Mouse (Mus musculus) heart, embryonic 10.5 days (tissue): Measurements from ENCODE around the gene Chrng. TPM values are rescaled to one million over a fixed set of nuclear protein-coding genes. Genes with fewer than 3 reads are reported as not detected.
A peak's percentile ranks its signal among the peaks of the same experiment; 100 is the strongest.

Experiments used
- DNase-seq: peaks from one replicate; pipeline ENCODE4 v3.0.0-alpha.2; 2017; ENCODE audit warnings: low spot score
- H3K27ac ChIP-seq: fragments of 300-500 bp; sonication (generic); 2 replicates; pipeline ENCODE4 v1.5.1; 2016; ENCODE audit warnings: mild to moderate bottlenecking
- H3K27me3 ChIP-seq: fragments of 300-500 bp; sonication (generic); 2 replicates; pipeline ENCODE4 v1.6.1; 2016; ENCODE audit warnings: mild to moderate bottlenecking; ENCODE audit not compliant: poor library complexity, insufficient read depth, severe bottlenecking
- H3K36me3 ChIP-seq: fragments of 300-500 bp; sonication (generic); 2 replicates; pipeline ENCODE4 v1.6.1; 2016; ENCODE audit warnings: mild to moderate bottlenecking, moderate library complexity
- H3K4me1 ChIP-seq: fragments of 300-500 bp; sonication (generic); 2 replicates; pipeline ENCODE4 v1.6.1; 2016; ENCODE audit warnings: mild to moderate bottlenecking
- H3K4me3 ChIP-seq: fragments of 300-500 bp; sonication (generic); 2 replicates; pipeline ENCODE4 v1.5.1; 2016; ENCODE audit warnings: mild to moderate bottlenecking, moderate library complexity
- H3K9me3 ChIP-seq: fragments of 300-500 bp; sonication (generic); 2 replicates; pipeline ENCODE4 v1.6.1; 2016; ENCODE audit warnings: mild to moderate bottlenecking, moderate library complexity
- WGBS: fragments of 180-500 bp; shearing (Covaris S2); methylation state at CpG from one replicate; pipeline ENCODE4 v1.1.7; 2016; 5-methylcytosine and 5-hydroxymethylcytosine counted together
- polyA plus RNA-seq: library from polyadenylated mRNA; unstranded; fragments of >200 nt; fragmentation: Nextera tagmentation; extraction: Ambion mirVana; gene quantifications from 2 replicates; pipeline ENCODE4 v1.2.1, GENCODE M21; 2016

Chrng gene
- polyA plus RNA-seq, 1 experiment from 2014 or later = 0.34 TPM

DNA sequence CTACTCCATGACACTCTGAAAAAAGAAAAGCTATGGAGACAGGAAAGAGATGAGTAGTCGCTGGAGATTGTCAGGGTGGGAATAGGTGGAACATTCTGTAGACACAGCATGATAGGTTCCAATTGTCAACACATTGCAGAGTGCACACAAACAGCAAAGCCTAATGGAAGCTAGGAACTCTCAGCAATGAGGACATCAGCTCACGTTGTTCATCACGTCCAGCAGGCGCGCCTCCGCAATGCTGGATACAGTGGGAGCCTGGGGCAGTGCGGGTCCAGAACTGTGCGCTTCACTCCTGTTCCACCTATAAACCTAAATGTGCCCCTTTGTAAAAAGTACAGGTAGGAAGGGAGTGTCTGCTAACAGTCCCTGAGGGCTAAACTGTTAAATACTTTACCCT, 38.6 kb downstream of the Chrng start:
- H3K9me3 ChIP-seq = no peaks in the 10 kb centered on the region
- no peaks in the 10 kb centered on the region for H3K27me3 ChIP-seq
- no peak for DNase-seq
- 88% methylated on average over 8 of the region's 8 CpGs for WGBS
- no peak overlapping the region for H3K4me3 ChIP-seq
- peaks cover 12% of the 10 kb centered on the region for H3K36me3 ChIP-seq
- no peak overlapping the region for H3K27ac ChIP-seq
- H3K4me1 ChIP-seq = peaks cover 12% of the 10 kb centered on the region; the same call in 1 of the 2 replicates

DNA sequence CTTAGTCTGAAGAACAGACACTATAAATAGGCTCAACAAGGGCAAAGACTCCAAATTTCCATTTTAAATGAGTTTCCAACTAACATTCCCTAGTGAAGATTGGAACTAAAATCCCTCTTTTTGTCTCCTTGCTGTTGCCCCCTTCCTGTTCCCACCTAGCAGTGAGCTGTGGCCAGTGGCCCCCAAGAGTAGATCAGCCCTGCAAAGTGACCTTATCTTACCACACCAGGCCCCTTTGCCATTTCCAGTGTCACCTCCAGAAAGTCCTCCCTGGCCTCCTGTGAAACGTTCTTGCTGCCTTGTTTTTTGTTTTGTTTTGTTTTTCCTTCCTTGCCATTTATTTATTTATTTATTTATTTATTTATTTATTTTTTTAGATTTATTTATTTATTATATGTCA, 41.0 kb downstream of the Chrng start:
- no peaks in the 10 kb centered on the region for H3K9me3 ChIP-seq
- no peaks in the 10 kb centered on the region for H3K27me3 ChIP-seq
- peaks cover 6% of the 10 kb centered on the region; the same call in 1 of the 2 replicates for H3K4me1 ChIP-seq
- DNase-seq = no peak
- no peak overlapping the region for H3K4me3 ChIP-seq
- no peak overlapping the region for H3K27ac ChIP-seq
- WGBS = 39% methylated on average over 1 of the region's 1 CpGs
- no peaks in the 10 kb centered on the region for H3K36me3 ChIP-seq

DNA sequence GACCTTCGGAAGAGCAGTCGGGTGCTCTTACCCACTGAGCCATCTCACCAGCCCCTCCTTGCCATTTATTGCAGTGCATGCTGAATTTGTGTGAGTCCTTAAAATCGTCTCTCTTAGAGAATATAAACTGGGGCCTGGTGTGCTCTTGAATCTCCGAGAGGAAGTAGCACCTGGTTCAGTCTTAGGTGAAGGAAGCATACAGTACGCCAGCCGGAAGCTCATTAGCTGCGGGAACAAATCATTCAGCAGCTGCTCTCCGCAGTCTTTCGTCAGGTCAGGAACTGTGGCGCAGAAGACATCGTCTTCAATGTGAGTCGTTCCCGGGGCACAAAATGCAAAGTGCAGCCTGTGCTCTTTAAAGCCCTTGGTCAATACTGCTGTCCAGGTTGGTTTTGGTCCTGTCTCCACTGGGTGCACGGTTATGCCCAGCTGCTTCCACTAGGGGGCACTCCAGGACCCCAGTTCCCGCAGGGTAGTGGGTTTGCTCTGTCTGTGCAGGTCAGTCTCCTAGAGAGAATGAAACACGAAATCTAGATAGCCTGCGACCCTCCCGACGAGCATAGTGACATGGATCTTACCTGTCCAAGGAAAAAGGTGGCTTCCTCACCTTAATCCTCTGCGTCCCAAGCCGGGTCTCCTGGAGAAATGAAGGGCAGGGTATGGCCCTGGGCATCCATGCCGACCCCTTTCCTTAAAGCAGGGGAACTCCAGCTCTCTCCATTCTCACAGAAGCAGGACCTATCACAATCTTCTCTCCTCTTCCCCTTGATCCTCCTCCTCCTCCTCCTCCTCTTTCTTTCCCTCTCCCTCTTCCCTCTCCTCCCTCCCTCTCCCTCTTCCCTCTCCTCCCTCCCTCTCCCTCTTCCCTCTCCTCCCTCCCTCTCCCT, 41.7 kb downstream of the Chrng start:
- peak; percentile 88 for DNase-seq
- no peak overlapping the region for H3K27ac ChIP-seq
- H3K9me3 ChIP-seq = no peaks in the 10 kb centered on the region
- WGBS = 24% methylated on average over 22 of the region's 22 CpGs
- peaks cover 6% of the 10 kb centered on the region; the same call in 1 of the 2 replicates for H3K4me1 ChIP-seq
- peak overlapping the region; percentile 18 for H3K4me3 ChIP-seq
- H3K36me3 ChIP-seq = no peaks in the 10 kb centered on the region
- H3K27me3 ChIP-seq = no peaks in the 10 kb centered on the region

- no peaks in the 10 kb centered on the region for H3K4me1 ChIP-seq
- H3K27ac ChIP-seq = no peak overlapping the region
- no peaks in the 10 kb centered on the region for H3K36me3 ChIP-seq
- WGBS = 67% methylated on average over 5 of the region's 5 CpGs
- peaks cover 10% of the 10 kb centered on the region for H3K27me3 ChIP-seq
- H3K4me3 ChIP-seq = no peak overlapping the region
- H3K9me3 ChIP-seq = no peaks in the 10 kb centered on the region
- no peak for DNase-seq
Observed at GRCm38 (mm10) chr1:87252040-87252609, 47.7 kb downstream of the Chrng start.

DNA sequence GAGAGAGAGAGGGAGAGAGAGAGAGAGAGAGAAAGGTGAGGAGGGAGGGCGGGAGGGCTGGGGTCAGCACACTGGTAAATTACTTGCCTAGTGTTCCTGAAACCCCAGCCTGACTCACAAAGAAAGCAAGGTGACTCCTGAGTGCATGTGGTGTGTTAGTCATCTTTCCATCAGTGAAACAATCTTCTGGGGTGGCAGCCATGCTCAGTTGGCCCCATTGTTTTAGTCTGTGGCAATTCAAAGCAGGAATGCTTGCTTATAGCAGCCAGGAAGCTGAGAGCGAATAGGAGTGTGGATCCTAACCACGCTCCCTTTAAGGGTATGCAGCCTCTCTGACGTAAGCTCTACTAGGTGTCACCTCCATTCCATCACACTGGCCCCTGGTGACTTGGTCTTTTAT, 50.7 kb downstream of the Chrng start:
- H3K9me3 ChIP-seq = no peaks in the 10 kb centered on the region
- no peaks in the 10 kb centered on the region for H3K36me3 ChIP-seq
- DNase-seq = no peak
- no peak overlapping the region for H3K4me3 ChIP-seq
- H3K4me1 ChIP-seq = 0 out of 2 replicates have a peak, but pooled peaks cover 4% of the 10 kb centered on the region
- peaks cover 39% of the 10 kb centered on the region for H3K27me3 ChIP-seq
- H3K27ac ChIP-seq = no peak overlapping the region
- 49% methylated on average over 4 of the region's 4 CpGs for WGBS

GRCm38 (mm10) chr1:87257691-87258090, 53.2 kb downstream of the Chrng start:
- DNase-seq = no peak
- no peaks in the 10 kb centered on the region for H3K9me3 ChIP-seq
- H3K27me3 ChIP-seq = peaks cover 62% of the 10 kb centered on the region
- 16% methylated on average over 11 of the region's 11 CpGs for WGBS
- 0 out of 2 replicates have a peak, but pooled peaks cover 4% of the 10 kb centered on the region for H3K4me1 ChIP-seq
- no peak overlapping the region for H3K27ac ChIP-seq
- no peaks in the 10 kb centered on the region for H3K36me3 ChIP-seq
- H3K4me3 ChIP-seq = no peak overlapping the region

GRCm38 (mm10) chr1:87258484-87258883, 54.0 kb downstream of the Chrng start:
- H3K4me1 ChIP-seq = 0 out of 2 replicates have a peak, but pooled peaks cover 4% of the 10 kb centered on the region
- H3K27me3 ChIP-seq = peaks cover 70% of the 10 kb centered on the region
- WGBS = 9% methylated on average over 14 of the region's 14 CpGs
- H3K4me3 ChIP-seq = no peak overlapping the region
- H3K9me3 ChIP-seq = no peaks in the 10 kb centered on the region
- 0 out of 2 replicates have a peak overlapping the region, but pooled peaks have one; percentile 22 for H3K27ac ChIP-seq
- DNase-seq = no peak
- no peaks in the 10 kb centered on the region for H3K36me3 ChIP-seq

DNA sequence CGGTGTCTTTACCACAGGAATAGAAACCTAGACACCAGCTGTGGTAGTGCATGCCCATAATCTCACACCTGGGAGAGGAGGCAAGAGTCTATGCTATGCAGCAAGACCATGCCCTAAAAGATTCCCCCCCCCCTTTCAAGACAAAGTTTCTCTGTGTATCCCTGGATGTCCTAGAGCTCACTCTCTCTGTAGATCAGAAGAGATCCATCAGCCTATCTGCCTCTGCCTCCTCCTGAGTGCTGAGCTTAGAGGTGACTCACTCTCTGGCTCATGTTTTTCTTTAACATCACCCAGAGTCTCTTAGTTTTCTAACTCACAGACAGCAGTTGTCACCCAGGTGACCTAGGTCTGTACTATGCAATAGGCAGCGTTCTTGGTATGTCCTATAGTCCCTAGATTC, 54.9 kb downstream of the Chrng start:
- Histone ChIP-seq H3K4me3 (no peak overlapping the region), H3K4me1 (peaks cover 10% of the 10 kb centered on the region), H3K27me3 (peaks cover 75% of the 10 kb centered on the region), H3K27ac (no peak overlapping the region), H3K36me3 (no peaks in the 10 kb centered on the region), H3K9me3 (no peaks in the 10 kb centered on the region)
- no peak for DNase-seq
- 64% methylated on average over 2 of the region's 2 CpGs for WGBS

Other genes with a start within 250 kb of the Chrng start
- gene Alppl2, start 114.7 kb upstream of the Chrng start, polyA plus RNA-seq = not detected in 2 replicates
- gene Alpi, start 103.1 kb upstream of the Chrng start, polyA plus RNA-seq = not detected in 2 replicates
- gene Akp3, start 79.7 kb upstream of the Chrng start, polyA plus RNA-seq = not detected in 2 replicates
- gene Ecel1, start 48.1 kb upstream of the Chrng start, polyA plus RNA-seq = 0.09 and 0.10 TPM in 2 replicates
- gene Prss56, start 21.3 kb upstream of the Chrng start, polyA plus RNA-seq = not detected in 2 replicates
- gene Chrnd, start 14.1 kb upstream of the Chrng start, polyA plus RNA-seq = 0.09 and 0.13 TPM in 2 replicates
- gene Eif4e2, start 9.3 kb downstream of the Chrng start, polyA plus RNA-seq = 153 and 174 TPM in 2 replicates
- gene Efhd1, start 59.7 kb downstream of the Chrng start, polyA plus RNA-seq = 0.44 and 0.86 TPM in 2 replicates
- 33.0 and 38.2 TPM in 2 replicates for gene Gigyf2, start 122.3 kb downstream of the Chrng start, polyA plus RNA-seq
- gene Kcnj13, start 190.1 kb downstream of the Chrng start, polyA plus RNA-seq = 0.70 and 1.0 TPM in 2 replicates